Mouse (Mus musculus) kidney, embryonic 16.5 days (tissue): ENCODE results near the gene Epop. TPM values are rescaled to one million over a fixed set of nuclear protein-coding genes. Genes with fewer than 3 reads are reported as not detected.
A peak's percentile ranks its signal among the peaks of the same experiment; 100 is the strongest.
"Not testable (repeated sequence)": the region's sequence is repeated elsewhere in the genome, so short reads cannot be mapped to it uniquely, and the experiment has no call there.

ENCODE experiments used
- ATAC-seq: fragments of 200-750 bp; cut with Nextera tagmentation; 2 replicates; pipeline ENCODE4 v1.8.0; 2017; ENCODE audit warnings: moderate TSS enrichment; ENCODE audit not compliant: low FRiP score, low TSS enrichment
- H3K27ac ChIP-seq: fragments of 300-500 bp; sonication (generic); 2 replicates; pipeline ENCODE4 v1.5.1; 2014; ENCODE audit warnings: low read length
- H3K27me3 ChIP-seq: fragments of 300-500 bp; sonication (generic); 2 replicates; pipeline ENCODE4 v1.6.1; 2014; ENCODE audit warnings: low read length, control low read depth, mixed read lengths; ENCODE audit not compliant: insufficient read depth
- H3K36me3 ChIP-seq: fragments of 300-500 bp; sonication (generic); 2 replicates; pipeline ENCODE4 v1.6.1; 2014; ENCODE audit warnings: low read length, control low read depth, mixed read lengths; ENCODE audit not compliant: insufficient read depth
- H3K4me1 ChIP-seq: fragments of 300-500 bp; sonication (generic); 2 replicates; pipeline ENCODE4 v1.6.1; 2014; ENCODE audit warnings: low read length, control low read depth, mixed read lengths; ENCODE audit not compliant: insufficient read depth
- H3K4me2 ChIP-seq: fragments of 300-500 bp; sonication (generic); replicated peaks from 2 replicates; pipeline ENCODE4 v1.6.1; 2014; ENCODE audit warnings: low read depth, low read length
- H3K4me3 ChIP-seq: fragments of 300-500 bp; sonication (generic); 2 replicates; pipeline ENCODE4 v1.5.1; 2014; ENCODE audit warnings: mild to moderate bottlenecking, low read length
- H3K9ac ChIP-seq: fragments of 300-500 bp; sonication (generic); replicated peaks from 2 replicates; pipeline ENCODE4 v1.6.1; 2014; ENCODE audit warnings: low read length
- H3K9me3 ChIP-seq: fragments of 300-500 bp; sonication (generic); 2 replicates; pipeline ENCODE4 v1.6.1; 2016; ENCODE audit warnings: low read length, control low read depth
- WGBS: fragments of 180-500 bp; shearing (Covaris S2); extraction: QIAGEN DNeasy Blood & Tissue Kit; methylation state at CpG from one replicate; pipeline ENCODE4 v1.1.7; 2014; 5-methylcytosine and 5-hydroxymethylcytosine counted together
- polyA plus RNA-seq: library from polyadenylated mRNA; unstranded; fragments of >200 nt; fragmentation: Nextera tagmentation; extraction: Ambion mirVana; gene quantifications from 2 replicates; pipeline ENCODE4 v1.2.1, GENCODE M21; 2015

The Epop gene
- polyA plus RNA-seq, 1 experiment from 2014 or later, result 2.3 TPM

DNA sequence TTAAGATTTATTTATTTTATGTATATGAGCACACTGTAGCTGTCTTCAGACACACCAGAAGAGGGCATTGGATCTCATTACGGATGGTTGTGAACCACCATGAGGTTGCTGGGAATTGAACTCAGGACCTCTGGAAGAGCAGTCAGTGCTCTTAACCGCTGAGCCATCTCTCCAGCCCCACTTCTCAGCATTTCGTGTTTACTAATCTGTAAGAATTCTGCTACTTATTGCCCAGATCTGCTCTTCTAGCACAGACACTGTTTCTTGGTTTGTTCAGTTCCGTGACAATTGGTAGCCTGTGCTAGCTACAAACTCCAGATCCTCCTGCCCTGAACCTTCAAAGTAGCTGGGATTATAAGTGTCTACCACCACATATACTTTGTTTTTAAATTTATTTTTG lies 2.9 kb upstream of the Epop start:
- H3K27ac ChIP-seq, H3K36me3 ChIP-seq, H3K9me3 ChIP-seq, H3K4me3 ChIP-seq, H3K9ac ChIP-seq, H3K4me2 ChIP-seq, ATAC-seq: not testable (repeated sequence)
- 87% methylated on average over 4 of the region's 4 CpGs for WGBS
- Histone ChIP-seq H3K4me1 (peaks cover 27% of the 10 kb centered on the region), H3K27me3 (peaks cover 40% of the 10 kb centered on the region)

DNA sequence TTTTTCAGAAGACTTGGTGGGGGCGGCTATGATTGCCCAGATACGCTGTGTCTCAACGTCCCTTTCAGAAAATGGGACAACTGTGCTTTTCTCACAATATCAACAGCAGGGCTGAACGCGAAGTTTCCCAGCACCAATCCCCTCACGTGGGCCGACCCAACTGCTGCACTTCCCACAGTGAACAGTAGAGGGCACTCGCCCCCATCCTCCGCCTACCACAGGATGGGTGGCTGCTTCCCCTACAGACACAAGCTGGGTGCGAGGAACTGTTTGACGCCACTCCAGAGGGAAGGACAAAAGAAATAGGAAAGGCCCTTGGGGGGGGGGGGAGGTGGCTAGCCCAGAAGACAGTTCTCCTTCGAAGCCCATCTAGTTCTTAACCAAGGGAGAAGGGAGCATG lies 2.4 kb upstream of the Epop start:
- Histone ChIP-seq H3K4me3 (no peak overlapping the region), H3K36me3 (no peaks in the 10 kb centered on the region), H3K9ac (no peak overlapping the region), H3K4me2 (no peak overlapping the region), H3K4me1 (peaks cover 32% of the 10 kb centered on the region), H3K27me3 (peaks cover 45% of the 10 kb centered on the region), H3K27ac (no peak overlapping the region), H3K9me3 (no peaks in the 10 kb centered on the region)
- WGBS, result 4% methylated on average over 11 of the region's 12 CpGs
- ATAC-seq, result no peak

DNA sequence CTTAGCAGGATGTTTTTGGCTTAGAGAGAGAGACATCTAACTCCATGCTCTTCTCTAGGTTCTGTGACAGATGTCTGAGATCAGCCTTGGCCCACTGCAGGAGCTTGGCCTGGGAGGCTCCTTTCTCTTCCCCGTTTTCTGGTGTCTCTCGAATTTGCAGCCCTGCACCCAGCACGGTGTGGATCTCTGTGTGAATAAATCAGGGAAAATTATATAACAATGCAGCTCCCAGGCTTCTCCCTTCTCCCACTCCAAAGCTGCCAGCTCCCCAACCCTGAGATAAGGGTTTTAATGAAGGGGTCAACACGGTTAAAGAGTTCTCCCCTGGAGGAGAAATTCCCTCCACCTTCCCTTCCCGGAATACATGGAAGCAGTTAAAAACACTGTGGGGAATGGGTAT lies 2.0 kb upstream of the Epop start:
- H3K9ac ChIP-seq, result no peak overlapping the region
- no peak overlapping the region for H3K27ac ChIP-seq
- H3K4me3 ChIP-seq, result no peak overlapping the region
- no peaks in the 10 kb centered on the region for H3K9me3 ChIP-seq
- no peak for ATAC-seq
- WGBS, result 19% methylated on average over 5 of the region's 5 CpGs
- H3K36me3 ChIP-seq, result no peaks in the 10 kb centered on the region
- H3K4me2 ChIP-seq, result no peak overlapping the region
- peaks cover 36% of the 10 kb centered on the region for H3K4me1 ChIP-seq
- H3K27me3 ChIP-seq, result peaks cover 49% of the 10 kb centered on the region

DNA sequence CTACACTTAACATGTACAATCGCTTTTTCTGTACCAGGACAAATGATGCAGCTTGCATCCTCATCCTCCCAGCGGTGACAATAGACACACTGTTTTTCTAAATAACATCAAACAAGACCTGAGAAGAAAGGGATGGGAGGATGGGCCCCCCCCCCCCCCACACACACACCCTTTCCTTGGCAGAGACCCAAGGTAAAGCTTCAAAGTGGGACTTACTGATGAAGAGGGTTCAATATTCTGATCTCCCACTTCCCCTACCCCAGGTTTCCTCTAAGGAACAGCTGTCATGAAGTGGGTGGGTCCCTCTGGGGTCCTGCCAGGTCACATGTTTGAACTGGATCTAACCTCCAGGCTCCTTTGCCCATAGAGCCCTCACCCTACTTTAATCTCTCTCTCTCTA lies 1.5 kb upstream of the Epop start:
- Histone ChIP-seq H3K9ac (no peak overlapping the region), H3K4me3 (no peak overlapping the region), H3K9me3 (no peaks in the 10 kb centered on the region), H3K27me3 (peaks cover 53% of the 10 kb centered on the region), H3K36me3 (no peaks in the 10 kb centered on the region), H3K27ac (no peak overlapping the region), H3K4me2 (no peak overlapping the region), H3K4me1 (peaks cover 40% of the 10 kb centered on the region)
- ATAC-seq, result no peak
- WGBS, result 33% methylated on average over 2 of the region's 2 CpGs

DNA sequence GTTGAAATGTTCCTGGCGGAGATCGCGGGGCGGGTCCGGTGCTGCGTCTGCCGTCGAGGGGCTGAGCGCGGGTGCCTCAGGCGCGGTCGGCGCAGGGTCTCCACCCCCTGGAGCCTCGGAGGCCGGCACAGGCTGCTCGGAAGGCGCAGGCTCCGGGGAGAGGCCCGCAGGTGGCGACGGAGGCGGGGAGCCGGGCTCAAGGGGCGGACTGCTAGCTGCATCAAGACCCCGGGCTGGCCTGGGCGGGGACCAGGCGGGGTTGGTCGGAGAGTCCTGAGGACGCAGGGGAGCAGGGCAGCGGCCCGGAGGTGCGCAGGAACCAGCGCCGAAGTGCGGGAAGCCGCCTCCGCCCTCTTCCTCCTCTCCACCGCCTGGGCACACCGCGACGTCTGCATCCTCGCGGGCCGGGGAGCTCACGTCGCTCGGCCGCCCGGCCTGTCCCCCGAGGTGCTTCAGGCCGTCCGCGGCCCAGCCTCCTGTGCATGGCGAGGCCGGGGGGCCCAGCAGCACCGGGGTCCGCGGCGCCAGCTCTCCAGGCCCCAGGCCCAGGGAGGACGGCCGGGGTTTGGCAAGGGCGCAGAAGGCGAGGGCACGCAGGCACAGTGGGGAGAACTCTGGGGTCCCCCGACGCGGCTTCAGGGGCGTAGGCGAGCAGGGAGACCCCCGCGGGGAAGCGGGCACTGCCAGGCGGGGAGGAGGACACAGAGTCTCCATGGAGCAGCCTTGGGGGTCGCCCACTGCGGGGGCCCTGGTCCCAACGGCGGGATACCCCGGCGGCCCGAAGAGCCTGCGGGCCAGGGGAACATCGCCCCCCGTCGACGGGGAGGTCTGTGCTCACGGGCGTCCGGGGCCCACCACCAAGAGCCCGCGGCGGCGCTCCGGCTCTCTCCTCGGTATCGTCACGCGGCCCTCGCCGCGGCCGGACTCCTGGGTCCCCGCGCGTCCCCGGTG lies 659 bp downstream of the Epop start:
- no peak overlapping the region for H3K27ac ChIP-seq
- H3K36me3 ChIP-seq, result no peaks in the 10 kb centered on the region
- under 1% methylated on average over 82 of the region's 106 CpGs for WGBS
- peaks cover 40% of the 10 kb centered on the region for H3K4me1 ChIP-seq
- peak overlapping the region; percentile 81 for H3K9ac ChIP-seq
- H3K27me3 ChIP-seq, result peaks cover 75% of the 10 kb centered on the region
- peak overlapping the region; percentile 71 for H3K4me3 ChIP-seq
- ATAC-seq, result peak; percentile 57
- H3K4me2 ChIP-seq, result peak overlapping the region; percentile 97
- H3K9me3 ChIP-seq, result no peaks in the 10 kb centered on the region

DNA sequence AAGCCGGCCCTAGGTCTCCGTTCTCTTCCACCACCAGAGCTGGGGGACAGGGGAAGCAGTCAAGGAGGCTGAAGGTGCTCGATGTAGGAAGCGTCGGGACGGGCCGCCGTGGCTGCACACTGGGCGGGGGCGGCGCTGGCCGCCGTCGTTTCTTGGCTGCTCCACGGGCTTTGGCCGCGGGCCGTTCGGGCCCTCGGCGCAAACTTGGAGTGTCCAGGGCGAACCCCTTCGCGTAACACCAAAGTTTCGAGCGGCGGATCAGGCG lies 1.3 kb downstream of the Epop start:
- Histone ChIP-seq H3K4me2 (peak overlapping the region; percentile 97), H3K9me3 (no peaks in the 10 kb centered on the region), H3K9ac (peak overlapping the region; percentile 7; the same call in 1 of the 2 replicates), H3K27me3 (peaks cover 81% of the 10 kb centered on the region), H3K36me3 (no peaks in the 10 kb centered on the region), H3K4me3 (peak overlapping the region; percentile 71), H3K27ac (no peak overlapping the region), H3K4me1 (peaks cover 40% of the 10 kb centered on the region)
- under 1% methylated on average over 28 of the region's 28 CpGs for WGBS
- no peak for ATAC-seq

DNA sequence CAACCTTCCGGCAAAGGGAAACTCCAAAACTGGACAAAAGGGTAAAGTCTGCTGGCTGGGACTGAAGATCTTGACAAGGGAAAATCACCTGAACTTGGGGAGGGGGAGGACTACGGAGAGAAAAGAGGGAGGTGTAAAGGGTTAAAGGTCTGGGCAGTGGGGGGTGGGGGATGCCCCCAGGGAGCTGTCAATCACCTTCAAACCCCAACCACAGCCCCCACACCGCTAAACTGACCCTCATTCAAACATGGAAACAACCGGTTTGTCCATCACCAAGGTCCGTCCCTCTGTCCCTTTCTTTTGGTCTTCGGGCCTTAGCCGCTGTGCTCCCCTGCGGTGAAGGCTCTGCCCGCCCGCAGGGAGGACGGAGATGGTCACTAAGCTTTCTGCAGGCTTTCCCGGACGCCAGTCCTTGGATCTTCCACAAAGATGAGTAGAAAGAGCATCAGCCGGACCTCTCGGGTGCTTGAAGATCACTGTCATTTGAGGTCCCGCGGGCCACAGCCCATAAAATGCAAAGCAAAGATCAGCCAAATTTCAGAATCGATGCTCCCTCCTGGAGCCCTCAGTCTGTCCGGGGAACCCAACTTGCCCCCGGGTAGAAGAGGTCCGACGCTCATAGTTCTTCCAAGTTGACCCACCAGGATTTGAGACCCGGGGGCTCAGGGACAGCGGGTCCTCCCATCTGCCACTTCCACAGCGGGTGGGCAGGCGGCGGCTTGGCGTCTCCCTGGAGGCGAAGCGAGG lies 1.8 kb downstream of the Epop start:
- Histone ChIP-seq H3K36me3 (no peaks in the 10 kb centered on the region), H3K4me3 (peak overlapping the region; percentile 71), H3K4me2 (peak overlapping the region; percentile 97), H3K9me3 (no peaks in the 10 kb centered on the region), H3K9ac (peak overlapping the region; percentile 7; the same call in 1 of the 2 replicates), H3K27me3 (peaks cover 84% of the 10 kb centered on the region), H3K4me1 (peaks cover 40% of the 10 kb centered on the region), H3K27ac (no peak overlapping the region)
- ATAC-seq, result no peak
- 5% methylated on average over 30 of the region's 30 CpGs for WGBS

DNA sequence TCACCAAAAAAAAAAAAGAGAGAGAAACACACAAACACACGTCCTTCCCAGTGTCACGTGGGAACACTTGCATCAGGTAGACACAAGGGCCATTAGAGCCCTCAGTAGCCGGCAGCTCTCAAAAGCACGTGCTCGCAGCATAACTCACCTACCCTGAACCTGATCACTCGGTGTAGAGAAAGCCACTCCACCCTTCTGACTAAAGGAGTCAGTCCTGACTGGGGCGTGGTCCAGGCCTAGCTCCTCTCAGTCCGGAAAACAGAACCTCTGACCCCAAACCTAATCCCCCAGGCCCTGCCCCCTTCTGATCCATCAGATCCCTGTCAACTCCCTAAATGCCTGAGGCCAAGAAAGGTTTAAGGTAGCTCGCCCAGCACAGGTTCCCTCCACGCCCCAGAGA lies 2.7 kb downstream of the Epop start:
- Histone ChIP-seq H3K36me3 (no peaks in the 10 kb centered on the region), H3K4me3 (no peak overlapping the region), H3K9me3 (no peaks in the 10 kb centered on the region), H3K4me1 (peaks cover 40% of the 10 kb centered on the region), H3K9ac (no peak overlapping the region; the same call in 1 of the 2 replicates), H3K4me2 (peak overlapping the region; percentile 97), H3K27ac (no peak overlapping the region), H3K27me3 (peaks cover 84% of the 10 kb centered on the region)
- 14% methylated on average over 10 of the region's 10 CpGs for WGBS
- 0 out of 2 replicates have a peak, but pooled peaks have one; percentile 8 for ATAC-seq

DNA sequence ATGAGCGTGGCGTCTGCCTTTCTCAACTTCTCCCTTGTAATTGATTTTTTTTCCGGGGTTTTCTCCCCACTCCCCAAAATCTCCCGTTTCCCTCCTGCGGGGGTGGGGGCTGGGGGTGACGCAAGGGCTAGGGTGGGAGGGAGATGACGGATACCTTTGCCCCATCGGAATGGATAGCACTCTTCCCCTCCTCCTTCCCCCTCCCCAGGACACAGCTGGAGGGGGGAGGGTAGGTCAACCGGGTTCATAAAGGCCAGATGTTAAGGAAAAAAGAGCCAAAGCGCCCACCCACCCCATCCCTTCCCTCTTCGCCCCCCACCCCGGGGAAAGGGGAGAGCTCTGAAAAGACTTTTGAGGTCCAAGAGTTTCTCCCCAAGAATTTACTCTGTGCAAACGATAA lies 3.1 kb downstream of the Epop start:
- 12% methylated on average over 13 of the region's 13 CpGs for WGBS
- Histone ChIP-seq H3K4me1 (peaks cover 40% of the 10 kb centered on the region), H3K36me3 (no peaks in the 10 kb centered on the region), H3K4me2 (no peak overlapping the region), H3K27me3 (peaks cover 80% of the 10 kb centered on the region), H3K9ac (no peak overlapping the region; the same call in 1 of the 2 replicates), H3K4me3 (no peak overlapping the region), H3K27ac (no peak overlapping the region), H3K9me3 (no peaks in the 10 kb centered on the region)
- ATAC-seq, result no peak

DNA sequence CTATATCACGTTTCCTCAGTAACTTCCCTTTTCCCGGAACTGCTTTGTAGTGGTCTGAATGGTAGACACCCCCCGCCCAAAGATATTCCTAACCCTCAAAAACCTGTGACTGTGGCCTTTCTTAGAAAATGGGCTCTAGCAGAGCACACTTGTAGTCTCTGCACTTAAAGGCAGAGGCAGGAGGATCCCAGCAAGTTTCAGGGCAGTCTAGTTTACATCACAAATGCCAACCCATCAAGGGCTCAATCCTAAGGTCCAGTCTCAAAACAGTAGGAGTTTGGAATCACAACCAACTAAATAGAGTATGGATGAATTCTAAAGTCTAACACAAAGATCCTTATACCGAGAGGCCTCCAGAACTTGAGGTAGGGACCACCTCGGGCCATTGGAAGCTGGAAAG lies 4.0 kb downstream of the Epop start:
- no peaks in the 10 kb centered on the region for H3K9me3 ChIP-seq
- H3K27ac ChIP-seq, result no peak overlapping the region
- peaks cover 39% of the 10 kb centered on the region for H3K4me1 ChIP-seq
- H3K4me2 ChIP-seq, result no peak overlapping the region
- H3K9ac ChIP-seq, result no peak overlapping the region
- 81% methylated on average over 5 of the region's 5 CpGs for WGBS
- H3K27me3 ChIP-seq, result peaks cover 71% of the 10 kb centered on the region
- H3K36me3 ChIP-seq, result no peaks in the 10 kb centered on the region
- no peak overlapping the region for H3K4me3 ChIP-seq
- ATAC-seq, result no peak
